Mouse (Mus musculus): Measurements from ENCODE around the gene Lrg1. TPM values are rescaled to one million over a fixed set of nuclear protein-coding genes. Genes with fewer than 3 reads are reported as not detected.

The Lrg1 gene
- polyA plus RNA-seq, 1 experiment from 2014 or later: 3.1 TPM

- no peak for DNase-seq (ENCODE audit: low spot score)
Measured at GRCm38 (mm10) chr17:56077523-56077922, 44.3 kb downstream of the Lrg1 start.

GRCm38 (mm10) chr17:56074827-56075208, 47.0 kb downstream of the Lrg1 start, which contains the start of gene Ubxn6:
TSS of gene Ubxn6 (minus strand) at chr17:56075028.
- DNase-seq (ENCODE audit: low spot score): peak; percentile 97

GRCm38 (mm10) chr17:56074097-56074826, 47.5 kb downstream of the Lrg1 start:
- peak; percentile 73 for DNase-seq (ENCODE audit: low spot score)

DNA sequence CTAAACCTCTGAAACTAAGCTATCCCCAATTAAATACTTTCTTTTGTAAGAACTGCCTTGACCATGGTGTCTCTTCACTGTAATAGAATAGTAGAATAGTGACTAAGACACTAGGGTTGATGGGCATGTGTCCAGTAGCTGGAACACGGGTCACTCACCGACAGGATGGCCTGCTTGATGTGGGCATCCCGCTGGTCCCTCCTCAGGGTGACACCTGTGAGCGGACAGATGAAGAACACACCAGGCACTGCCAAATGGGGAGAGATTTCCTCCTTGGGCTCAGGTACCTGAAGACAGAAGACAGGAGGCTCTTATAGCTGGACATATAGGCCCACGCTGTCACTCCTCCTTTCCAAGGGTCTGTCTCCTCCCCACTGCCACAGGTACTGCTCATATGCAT, 49.6 kb downstream of the Lrg1 start:
- DNase-seq (ENCODE audit: low spot score): no peak

GRCm38 (mm10) chr17:56071126-56071525, 50.7 kb downstream of the Lrg1 start:
- no peak for DNase-seq (ENCODE audit: low spot score)

Other genes with a start within 250 kb of the Lrg1 start
- gene Zfp119a, start 243.1 kb downstream of the Lrg1 start, polyA plus RNA-seq (2015; fragmentation: Nextera tagmentation; extraction: Ambion mirVana): 6.5 and 7.2 TPM in 2 replicates
- gene Zfp959, start 229.9 kb downstream of the Lrg1 start, polyA plus RNA-seq (2015; fragmentation: Nextera tagmentation; extraction: Ambion mirVana): 12.1 and 16.9 TPM in 2 replicates
- 5.6 and 6.0 TPM in 2 replicates for gene Zfp119b, start 172.5 kb downstream of the Lrg1 start, polyA plus RNA-seq (2015; fragmentation: Nextera tagmentation; extraction: Ambion mirVana)
- gene Ebi3, start 169.4 kb downstream of the Lrg1 start, polyA plus RNA-seq (2015; fragmentation: Nextera tagmentation; extraction: Ambion mirVana): 5.2 and 6.1 TPM in 2 replicates
- gene Yju2, start 162.9 kb downstream of the Lrg1 start, polyA plus RNA-seq (2015; fragmentation: Nextera tagmentation; extraction: Ambion mirVana): 32.0 and 32.1 TPM in 2 replicates
- gene Shd, start 151.5 kb downstream of the Lrg1 start, polyA plus RNA-seq (2015; fragmentation: Nextera tagmentation; extraction: Ambion mirVana): 0.80 and 1.6 TPM in 2 replicates
- gene Fsd1, start 135.5 kb downstream of the Lrg1 start, polyA plus RNA-seq (2015; fragmentation: Nextera tagmentation; extraction: Ambion mirVana): 1.9 and 2.7 TPM in 2 replicates
- gene Stap2, start 116.4 kb downstream of the Lrg1 start, polyA plus RNA-seq (2015; fragmentation: Nextera tagmentation; extraction: Ambion mirVana): 17.6 and 18.0 TPM in 2 replicates
- gene Mpnd, start 116.3 kb downstream of the Lrg1 start, polyA plus RNA-seq (2015; fragmentation: Nextera tagmentation; extraction: Ambion mirVana): 65.7 and 65.9 TPM in 2 replicates
- gene Sh3gl1, start 85.4 kb downstream of the Lrg1 start, polyA plus RNA-seq (2015; fragmentation: Nextera tagmentation; extraction: Ambion mirVana): 117 and 129 TPM in 2 replicates
- 18.0 and 18.5 TPM in 2 replicates for gene Chaf1a, start 81.6 kb downstream of the Lrg1 start, polyA plus RNA-seq (2015; fragmentation: Nextera tagmentation; extraction: Ambion mirVana)
- 38.7 and 39.9 TPM in 2 replicates for gene Ubxn6, start 47.0 kb downstream of the Lrg1 start, polyA plus RNA-seq (2015; fragmentation: Nextera tagmentation; extraction: Ambion mirVana)
- gene Hdgfl2, start 42.4 kb downstream of the Lrg1 start, polyA plus RNA-seq (2015; fragmentation: Nextera tagmentation; extraction: Ambion mirVana): 80.0 and 81.8 TPM in 2 replicates
- gene Plin4, start 12.2 kb downstream of the Lrg1 start, polyA plus RNA-seq (2015; fragmentation: Nextera tagmentation; extraction: Ambion mirVana): 0.08 and 0.09 TPM in 2 replicates
- 0.10 and 0.44 TPM in 2 replicates for gene Plin5, start 4.4 kb downstream of the Lrg1 start, polyA plus RNA-seq (2015; fragmentation: Nextera tagmentation; extraction: Ambion mirVana)
- gene Sema6b, start 18.3 kb upstream of the Lrg1 start, polyA plus RNA-seq (2015; fragmentation: Nextera tagmentation; extraction: Ambion mirVana): 1.0 TPM in 2 replicates
- gene Tnfaip8l1, start 40.5 kb upstream of the Lrg1 start, polyA plus RNA-seq (2015; fragmentation: Nextera tagmentation; extraction: Ambion mirVana): 19.5 and 20.9 TPM in 2 replicates
- gene Mydgf, start 61.9 kb upstream of the Lrg1 start, polyA plus RNA-seq (2015; fragmentation: Nextera tagmentation; extraction: Ambion mirVana): 58.6 and 59.2 TPM in 2 replicates
- 30.5 and 32.7 TPM in 2 replicates for gene Dpp9, start 96.9 kb upstream of the Lrg1 start, polyA plus RNA-seq (2015; fragmentation: Nextera tagmentation; extraction: Ambion mirVana)
- gene Fem1a, start 134.8 kb upstream of the Lrg1 start, polyA plus RNA-seq (2015; fragmentation: Nextera tagmentation; extraction: Ambion mirVana): 11.1 and 12.9 TPM in 2 replicates
- 2.5 and 3.0 TPM in 2 replicates for gene Ticam1, start 154.8 kb upstream of the Lrg1 start, polyA plus RNA-seq (2015; fragmentation: Nextera tagmentation; extraction: Ambion mirVana)
- gene Plin3, start 170.9 kb upstream of the Lrg1 start, polyA plus RNA-seq (2015; fragmentation: Nextera tagmentation; extraction: Ambion mirVana): 59.5 TPM in 2 replicates
- gene Arrdc5, start 178.3 kb upstream of the Lrg1 start, polyA plus RNA-seq (2015; fragmentation: Nextera tagmentation; extraction: Ambion mirVana): 0.84 and 1.8 TPM in 2 replicates
- gene Uhrf1, start 181.3 kb upstream of the Lrg1 start, polyA plus RNA-seq (2015; fragmentation: Nextera tagmentation; extraction: Ambion mirVana): 234 and 264 TPM in 2 replicates
- gene Kdm4b, start 204.1 kb upstream of the Lrg1 start, polyA plus RNA-seq (2015; fragmentation: Nextera tagmentation; extraction: Ambion mirVana): 25.9 and 28.0 TPM in 2 replicates

Measured in thymus, postnatal 0 days (tissue).